In genomic region chr15:84446997-84447396, GRCm38 (mm10) we compare ENCODE assay signal across 8 mouse cellular contexts. TPM values are rescaled to one million over a fixed set of nuclear protein-coding genes. Genes with fewer than 3 reads are reported as not detected.
DNase-seq lines count a peak whose midpoint lies in the region; ATAC-seq and TF ChIP-seq lines count a peak whose summit lies in the region.

Gene Shisal1 (minus strand): TSS chr15:84447097.

- no peaks in the 10 kb centered on the region for H3K9me3 ChIP-seq in kidney, embryonic 16.5 days (ENCODE audit: low read length)
- no peaks in the 10 kb centered on the region for H3K9me3 ChIP-seq in embryonic facial prominence, embryonic 13.5 days
- no peaks in the 10 kb centered on the region for H3K9me3 ChIP-seq in intestine, postnatal 0 days (ENCODE audit: control insufficient read depth)
- H3K9me3 ChIP-seq in midbrain, embryonic 14.5 days (ENCODE audit: control insufficient read depth, low read length), result no peaks in the 10 kb centered on the region

- peak within 1 kb of the TSS; percentile 97 for H3K4me2 ChIP-seq in kidney, embryonic 16.5 days (replicated peaks; ENCODE audit: low read depth, low read length)
- H3K4me2 ChIP-seq in embryonic facial prominence, embryonic 13.5 days, result peak within 1 kb of the TSS; percentile 97
- H3K4me2 ChIP-seq in intestine, postnatal 0 days (replicated peaks; ENCODE audit: low read depth), result peak within 1 kb of the TSS; percentile 70
- peak within 1 kb of the TSS; percentile 82 for H3K4me2 ChIP-seq in midbrain, embryonic 14.5 days (ENCODE audit: low read length)

- 17% methylated on average over 9 of the region's 9 CpGs for WGBS in kidney, embryonic 16.5 days
- 14% methylated on average over 9 of the region's 9 CpGs for WGBS in embryonic facial prominence, embryonic 13.5 days
- WGBS in intestine, postnatal 0 days, result 17% methylated on average over 8 of the region's 9 CpGs
- WGBS in midbrain, embryonic 14.5 days, result 10% methylated on average over 9 of the region's 9 CpGs

- H3K9ac ChIP-seq in kidney, embryonic 16.5 days (replicated peaks; ENCODE audit: low read length), result peak within 1 kb of the TSS; percentile 79
- peak within 1 kb of the TSS; percentile 69 for H3K9ac ChIP-seq in embryonic facial prominence, embryonic 13.5 days
- peak within 1 kb of the TSS; percentile 17; the same call in 1 of the 2 replicates for H3K9ac ChIP-seq in intestine, postnatal 0 days (ENCODE audit: low read depth, low read length)
- H3K9ac ChIP-seq in midbrain, embryonic 14.5 days (replicated peaks; ENCODE audit: low read length), result peak within 1 kb of the TSS; percentile 80

- H3K4me3 ChIP-seq in kidney, embryonic 16.5 days (ENCODE audit: low read length), result peak within 1 kb of the TSS; percentile 56
- H3K4me3 ChIP-seq in embryonic facial prominence, embryonic 13.5 days, result peak within 1 kb of the TSS; percentile 54
- peak within 1 kb of the TSS; percentile 41 for H3K4me3 ChIP-seq in intestine, postnatal 0 days (ENCODE audit: low read depth, low read length)
- peak within 1 kb of the TSS; percentile 58 for H3K4me3 ChIP-seq in midbrain, embryonic 14.5 days (replicated peaks; ENCODE audit: low read depth, low read length)

- H3K36me3 ChIP-seq in kidney, embryonic 16.5 days (ENCODE audit: insufficient read depth, low read length), result no peaks in the 10 kb centered on the region
- H3K36me3 ChIP-seq in embryonic facial prominence, embryonic 13.5 days, result no peaks in the 10 kb centered on the region
- no peaks in the 10 kb centered on the region for H3K36me3 ChIP-seq in intestine, postnatal 0 days (ENCODE audit: control insufficient read depth, insufficient read depth)
- no peaks in the 10 kb centered on the region for H3K36me3 ChIP-seq in midbrain, embryonic 14.5 days (ENCODE audit: control insufficient read depth, insufficient read depth, low read length)

- TF ChIP-seq CTCF in intestine, postnatal 0 days (IDR thresholded peaks at IDR 0.05; ENCODE audit: low read depth), result no peak

- H3K4me1 ChIP-seq in kidney, embryonic 16.5 days (ENCODE audit: insufficient read depth, low read length), result peaks cover 39% of the 10 kb centered on the region
- peaks cover 25% of the 10 kb centered on the region for H3K4me1 ChIP-seq in embryonic facial prominence, embryonic 13.5 days
- H3K4me1 ChIP-seq in intestine, postnatal 0 days (replicated peaks; ENCODE audit: control insufficient read depth, insufficient read depth, low read length), result no peaks in the 10 kb centered on the region
- H3K4me1 ChIP-seq in midbrain, embryonic 14.5 days (ENCODE audit: control insufficient read depth, insufficient read depth, low read length), result peaks cover 36% of the 10 kb centered on the region

- H3K27me3 ChIP-seq in kidney, embryonic 16.5 days (ENCODE audit: insufficient read depth, low read length), result peaks cover 43% of the 10 kb centered on the region
- H3K27me3 ChIP-seq in embryonic facial prominence, embryonic 13.5 days, result peaks cover 92% of the 10 kb centered on the region
- peaks cover 44% of the 10 kb centered on the region for H3K27me3 ChIP-seq in intestine, postnatal 0 days (replicated peaks; ENCODE audit: control insufficient read depth, insufficient read depth, low read length)
- H3K27me3 ChIP-seq in midbrain, embryonic 14.5 days (ENCODE audit: control insufficient read depth, insufficient read depth, low read length), result no peaks in the 10 kb centered on the region; the same call in 1 of the 2 replicates

- DNase-seq in kidney, adult 18-20 months, result no peak
- DNase-seq in midbrain, embryonic 14.5 days, result no peak
- DNase-seq in right cerebral cortex, postnatal 10 days (ENCODE audit: low spot score in 2 of 2), result no peak
- no peak for DNase-seq in frontal cortex, postnatal 25 days (ENCODE audit: low spot score in 2 of 2)
- DNase-seq in embryo, embryonic 10 days (ENCODE audit: low spot score), result no peak

- no peak within 1 kb of the TSS for H3K27ac ChIP-seq in kidney, embryonic 16.5 days (ENCODE audit: low read length)
- H3K27ac ChIP-seq in embryonic facial prominence, embryonic 13.5 days, result no peak within 1 kb of the TSS
- H3K27ac ChIP-seq in intestine, postnatal 0 days (ENCODE audit: low read depth, low read length), result no peak within 1 kb of the TSS
- peak within 1 kb of the TSS; percentile 70 for H3K27ac ChIP-seq in midbrain, embryonic 14.5 days (replicated peaks; ENCODE audit: low read depth, low read length)

- no peak for ATAC-seq in kidney, embryonic 16.5 days (ENCODE audit: low FRiP score, low TSS enrichment)
- ATAC-seq in embryonic facial prominence, embryonic 13.5 days (ENCODE audit: insufficient number of reproducible peaks, insufficient read depth, low FRiP score, low TSS enrichment, low read depth), result no peak
- no peak for ATAC-seq in intestine, postnatal 0 days
- no peak for ATAC-seq in midbrain, embryonic 14.5 days (ENCODE audit: low FRiP score, low TSS enrichment)

RNA-seq across cellular contexts. Expression of gene Shisal1, which starts in this region (rescaled TPM):
- polyA plus RNA-seq in kidney, embryonic 16.5 days (2015; fragmentation: Nextera tagmentation; extraction: Ambion mirVana), result 1.9 and 2.0 TPM in 2 replicates
- 1.3 and 2.4 TPM in 2 replicates for polyA plus RNA-seq in embryonic facial prominence, embryonic 13.5 days (2015; fragmentation: Nextera tagmentation; extraction: Ambion mirVana)
- polyA plus RNA-seq in intestine, postnatal 0 days (2015; fragmentation: Nextera tagmentation; extraction: Ambion mirVana), result 0.70 and 0.82 TPM in 2 replicates
- 16.4 and 18.0 TPM in 2 replicates for polyA plus RNA-seq in midbrain, embryonic 14.5 days (2014; fragmentation: Nextera tagmentation; extraction: Ambion mirVana)

Comparison
In these comparisons a context has a peak if more than half of its experiments do, and no peak if none do; other contexts are left out.
1. H3K9ac ChIP-seq: peak in every context shown above with its lines; median percentile 80 in midbrain, embryonic 14.5 days; 79 in kidney, embryonic 16.5 days; 69 in embryonic facial prominence, embryonic 13.5 days; 17 in intestine, postnatal 0 days.